Mouse (Mus musculus): ENCODE measurements around the gene Sec16a.

The Sec16a gene

DNA sequence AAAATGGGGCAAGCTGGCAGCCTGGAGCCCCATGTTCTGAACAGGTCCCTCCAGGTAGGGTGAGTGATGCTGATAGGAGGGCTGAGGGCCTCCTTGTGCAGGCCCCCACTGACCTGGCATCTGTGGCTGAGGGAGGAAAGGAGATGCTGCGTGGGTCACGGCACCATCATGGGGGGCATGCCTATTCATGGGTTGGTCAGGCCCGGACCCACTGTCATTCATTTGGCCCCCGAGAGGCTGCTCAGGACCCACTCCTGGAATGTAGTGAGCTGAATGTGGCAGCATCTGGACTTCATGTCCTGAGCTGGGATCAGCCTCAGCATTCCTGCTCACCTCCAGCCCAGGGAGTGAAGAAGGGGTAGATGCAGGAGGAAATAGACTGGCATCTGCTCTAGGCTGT is 3.8 kb downstream of the Sec16a start:
- no peak for DNase-seq (ENCODE audit: extremely low read depth, low read depth, low spot score)

DNA sequence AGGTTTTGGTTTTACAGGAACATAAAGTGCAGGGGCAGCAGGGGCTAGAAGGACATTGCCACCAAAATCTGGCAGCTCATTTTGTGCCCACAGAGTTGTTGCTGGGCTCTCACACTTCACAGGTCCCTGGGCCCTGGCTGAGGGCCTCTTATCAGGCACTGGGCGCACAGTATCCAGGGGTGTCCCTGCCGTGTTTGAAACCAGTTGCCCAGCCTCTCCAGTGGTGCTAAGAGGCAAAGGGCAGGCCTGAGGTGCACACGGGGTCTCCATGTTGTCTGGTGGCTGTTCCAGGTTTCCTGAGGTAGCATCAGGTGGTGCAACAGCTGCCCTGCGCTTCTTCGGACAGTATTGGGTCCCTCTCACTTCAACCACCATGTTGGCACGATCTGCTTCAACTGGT is 5.3 kb downstream of the Sec16a start:
- no peak for DNase-seq (ENCODE audit: extremely low read depth, low read depth, low spot score)

DNA sequence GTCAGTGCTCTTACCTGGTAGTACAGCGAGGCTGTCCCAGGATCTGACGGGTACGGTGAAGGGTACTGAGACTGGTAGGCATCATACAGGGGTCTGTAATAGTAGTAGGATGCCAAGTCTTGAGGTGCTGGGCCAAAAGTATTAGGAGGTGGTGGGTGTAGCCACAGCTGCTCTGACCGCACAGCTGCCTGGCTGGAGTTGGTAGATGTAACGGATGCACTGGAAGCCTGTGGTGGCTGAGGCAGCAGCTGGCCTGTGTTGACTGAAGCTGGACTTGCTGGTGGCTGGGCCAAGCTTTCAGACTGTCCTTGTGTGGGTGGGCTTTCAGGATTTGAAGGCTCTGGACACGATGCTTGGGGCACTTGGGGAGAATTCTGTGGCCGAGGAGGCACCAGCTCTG is 6.6 kb downstream of the Sec16a start:
- no peak for DNase-seq (ENCODE audit: extremely low read depth, low read depth, low spot score)

DNA sequence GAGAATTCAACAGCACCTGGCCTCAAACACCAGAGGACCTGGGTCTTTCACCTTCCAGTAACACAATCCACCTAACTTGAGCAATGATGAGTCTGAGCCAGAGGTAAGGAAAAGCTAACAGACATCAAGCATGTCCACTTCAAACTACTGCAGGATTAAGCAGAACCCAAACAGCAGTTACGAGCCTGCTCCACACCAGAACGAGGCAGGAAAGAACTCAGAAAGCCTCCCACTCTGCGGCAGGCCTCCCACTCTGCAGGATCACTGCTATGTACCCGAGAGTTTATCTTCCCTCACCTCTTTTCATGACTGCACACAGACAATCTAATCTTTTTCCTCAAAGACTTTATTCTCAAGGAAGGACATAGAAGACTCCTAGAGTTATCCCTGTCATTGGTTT is 7.8 kb downstream of the Sec16a start:
- DNase-seq (ENCODE audit: extremely low read depth, low read depth, low spot score) = no peak

DNA sequence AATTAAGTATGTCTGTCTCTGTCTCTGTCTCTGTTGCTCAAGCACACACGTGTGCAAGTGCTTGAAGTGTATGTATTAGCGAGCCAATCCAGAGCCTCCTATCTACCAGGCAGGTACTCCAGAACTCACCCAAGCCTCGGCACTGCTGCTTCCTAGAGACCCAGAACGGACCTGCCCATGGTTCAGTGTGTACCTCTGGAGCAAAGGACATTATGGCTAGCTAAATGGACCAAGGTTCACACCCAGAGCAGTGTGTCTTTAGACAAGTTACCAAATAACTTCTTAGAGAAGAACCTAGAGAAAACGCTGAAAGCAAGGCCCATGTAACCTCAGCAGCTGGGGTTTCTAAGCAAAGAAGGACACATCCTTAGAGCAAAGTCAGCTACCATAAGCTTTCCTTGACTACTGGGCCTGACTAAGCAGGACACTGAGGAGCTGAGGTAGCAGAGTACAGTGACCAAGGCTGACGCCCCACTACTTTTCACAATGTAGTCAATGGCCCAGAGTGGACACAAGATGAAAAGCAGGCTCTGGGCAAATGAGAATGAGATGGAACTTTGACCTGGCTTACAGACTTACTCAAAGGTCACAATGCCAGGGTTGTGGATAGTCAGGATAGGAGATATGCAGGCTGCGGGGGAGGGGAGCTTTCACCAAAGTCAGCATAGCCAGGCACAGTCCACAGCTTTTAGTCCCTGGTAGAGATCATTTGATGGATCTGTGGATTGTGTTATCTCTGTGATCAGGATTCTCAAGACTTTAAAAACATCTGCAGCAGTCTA is 10.0 kb downstream of the Sec16a start:
- no peak for DNase-seq (ENCODE audit: extremely low read depth, low read depth, low spot score)

DNA sequence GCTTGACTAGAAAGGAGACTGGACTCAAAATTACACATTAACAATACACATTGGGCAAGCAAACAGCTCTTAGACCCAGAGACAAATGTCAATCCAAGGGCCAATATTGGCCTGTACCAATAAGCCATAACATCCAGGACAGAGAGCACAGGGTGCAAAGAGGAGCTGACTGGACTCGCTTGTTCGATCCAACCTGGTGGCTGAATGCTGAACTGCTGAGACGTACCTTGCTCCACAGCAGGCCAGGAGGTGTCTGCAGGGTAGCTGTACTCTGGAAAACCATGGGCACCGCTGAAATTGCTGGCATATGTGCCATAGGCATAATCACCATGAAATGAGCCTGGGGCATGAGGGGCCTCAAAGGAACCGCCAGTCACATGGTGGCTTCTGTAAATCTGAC is 15.2 kb downstream of the Sec16a start:
- DNase-seq (ENCODE audit: extremely low read depth, low read depth, low spot score) = no peak

DNA sequence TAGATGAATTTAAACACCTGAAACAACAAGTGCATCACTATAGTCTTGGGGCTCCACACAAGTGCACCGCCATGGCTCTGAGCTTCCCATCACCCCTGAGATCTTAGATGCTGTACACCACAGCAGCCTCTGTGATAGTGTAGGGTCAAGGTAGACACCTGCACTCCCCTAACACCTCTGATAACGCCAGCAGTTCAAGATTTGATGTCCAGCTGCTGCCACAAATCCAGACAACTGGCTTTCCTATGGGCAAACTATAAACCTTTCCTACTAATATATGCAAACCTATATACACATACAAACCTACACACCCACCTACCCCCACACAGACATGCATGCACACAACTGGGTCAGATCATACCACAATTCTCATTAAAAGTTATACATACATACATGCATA is 20.5 kb downstream of the Sec16a start:
- DNase-seq (ENCODE audit: extremely low read depth, low read depth, low spot score) = no peak

DNA sequence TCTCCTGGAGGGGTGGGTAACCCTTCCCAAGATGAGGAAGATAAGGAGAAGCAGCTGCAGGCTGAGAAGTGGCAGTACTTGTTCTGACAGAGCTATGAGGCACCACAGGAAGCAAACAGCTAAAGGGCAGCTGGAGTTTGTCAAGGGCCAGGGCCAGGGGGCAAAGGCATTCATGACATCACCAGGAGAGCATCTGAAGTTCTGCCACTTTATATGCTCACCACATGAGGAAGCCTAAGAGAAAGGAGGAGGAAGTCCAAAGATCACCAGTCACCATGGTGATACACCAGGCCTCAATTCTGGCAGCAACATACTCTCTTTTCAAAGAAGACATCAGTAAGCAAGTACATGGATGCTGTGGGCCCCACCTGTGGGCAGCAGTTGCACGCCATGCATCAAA is 21.9 kb downstream of the Sec16a start:
- no peak for DNase-seq (ENCODE audit: extremely low read depth, low read depth, low spot score)

DNA sequence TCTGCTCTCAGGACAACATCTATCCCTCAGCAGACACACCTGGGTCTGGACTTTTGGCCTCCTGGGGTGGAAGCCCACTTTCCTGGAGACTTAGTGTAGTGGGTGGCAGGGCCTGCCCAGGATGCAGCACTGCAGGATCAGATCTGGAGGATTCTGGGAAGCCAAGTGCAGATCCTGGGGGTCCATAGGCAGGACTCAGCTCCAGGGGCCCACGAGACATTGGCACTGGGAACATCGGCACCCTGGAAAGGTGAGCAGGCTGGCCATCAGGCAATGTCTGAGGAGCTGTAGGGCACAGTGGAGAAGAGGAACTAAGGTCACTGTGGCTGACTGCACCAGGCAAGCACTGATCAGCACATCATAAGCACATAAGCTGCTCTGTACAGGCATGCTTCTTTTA is 23.0 kb downstream of the Sec16a start:
- no peak for DNase-seq (ENCODE audit: extremely low read depth, low read depth, low spot score)

DNA sequence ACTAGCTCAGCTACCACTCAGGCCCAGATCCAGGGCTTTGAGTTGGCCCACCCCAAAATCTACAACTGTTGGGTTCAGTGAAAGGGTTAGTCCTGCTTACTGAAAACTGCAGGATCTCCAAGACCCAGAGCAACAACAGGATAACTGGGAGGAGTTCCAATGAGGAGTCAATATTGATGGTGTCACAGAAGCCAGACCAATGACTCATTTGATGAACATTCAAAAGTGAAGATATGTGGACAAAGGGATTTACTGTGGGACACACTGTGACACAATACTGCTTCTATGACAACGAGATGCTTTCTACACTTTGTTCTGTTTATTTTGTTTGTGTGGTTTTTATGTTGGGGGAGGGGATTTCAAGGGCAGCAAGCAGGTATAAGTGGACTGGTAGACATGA is 26.9 kb downstream of the Sec16a start:
- no peak for DNase-seq (ENCODE audit: extremely low read depth, low read depth, low spot score)

DNA sequence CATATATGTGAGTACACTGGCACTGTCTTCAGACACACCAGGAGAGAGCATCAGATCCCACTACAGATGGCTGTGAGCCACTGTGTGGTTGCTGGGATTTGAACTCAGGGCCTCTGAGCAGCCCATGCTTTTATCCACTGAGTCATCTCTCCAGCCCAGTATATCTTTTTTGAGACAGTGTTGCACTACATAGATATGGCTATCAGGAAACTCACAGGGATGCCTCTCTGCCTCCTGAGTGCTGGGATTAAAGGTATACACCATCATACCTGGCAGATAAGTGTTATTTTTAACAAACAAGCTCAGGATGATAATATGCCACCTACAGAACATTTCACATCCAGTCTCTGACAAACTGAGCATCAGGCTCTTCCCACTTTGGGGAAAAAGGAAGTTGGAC is 27.9 kb downstream of the Sec16a start:
- no peak for DNase-seq (ENCODE audit: extremely low read depth, low read depth, low spot score)

DNA sequence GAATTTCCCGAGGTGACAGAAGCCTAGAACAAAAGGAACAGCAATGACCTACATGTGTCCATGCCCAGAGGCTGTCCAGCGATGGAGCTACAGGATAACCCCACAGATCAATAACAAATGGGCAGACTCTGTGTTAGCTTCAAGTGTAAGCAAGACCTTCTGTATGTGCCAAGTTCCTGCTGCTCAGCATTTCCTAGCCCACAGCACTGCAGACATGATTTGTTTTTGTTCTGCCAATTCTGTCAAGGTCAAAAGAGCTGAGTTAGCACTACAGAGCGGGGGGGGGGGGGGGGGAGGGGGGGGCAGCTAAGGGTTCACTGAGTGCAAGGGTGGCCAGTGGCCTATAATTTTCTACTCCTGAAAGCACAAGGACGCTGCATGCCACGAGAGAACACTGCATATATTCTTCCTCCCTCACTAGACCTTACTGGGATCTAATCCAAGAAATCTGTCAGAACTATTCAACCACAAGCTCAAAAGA is 34.0 kb downstream of the Sec16a start:
- DNase-seq (ENCODE audit: extremely low read depth, low read depth, low spot score) = peak; percentile 67

DNA sequence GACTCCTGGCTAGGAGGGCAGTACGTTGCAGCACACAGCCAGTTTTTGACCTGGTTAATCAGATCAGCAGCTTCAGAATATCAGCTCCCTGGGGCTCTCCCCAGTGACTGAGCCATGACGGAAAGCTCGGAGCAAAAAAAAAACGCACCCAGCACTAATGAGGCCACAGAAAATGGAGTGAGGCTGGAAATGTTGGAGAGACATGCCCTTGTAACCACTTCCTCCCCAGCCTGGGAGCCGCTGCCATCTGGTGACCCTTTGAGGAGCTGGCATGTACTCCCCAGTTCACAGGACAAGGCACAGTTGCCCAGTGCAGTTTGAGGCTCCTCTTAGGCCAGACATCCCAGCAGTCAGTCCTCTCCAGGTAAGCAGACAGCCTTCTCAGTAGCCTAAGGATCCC is 34.9 kb downstream of the Sec16a start:
- no peak for DNase-seq (ENCODE audit: extremely low read depth, low read depth, low spot score)

DNA sequence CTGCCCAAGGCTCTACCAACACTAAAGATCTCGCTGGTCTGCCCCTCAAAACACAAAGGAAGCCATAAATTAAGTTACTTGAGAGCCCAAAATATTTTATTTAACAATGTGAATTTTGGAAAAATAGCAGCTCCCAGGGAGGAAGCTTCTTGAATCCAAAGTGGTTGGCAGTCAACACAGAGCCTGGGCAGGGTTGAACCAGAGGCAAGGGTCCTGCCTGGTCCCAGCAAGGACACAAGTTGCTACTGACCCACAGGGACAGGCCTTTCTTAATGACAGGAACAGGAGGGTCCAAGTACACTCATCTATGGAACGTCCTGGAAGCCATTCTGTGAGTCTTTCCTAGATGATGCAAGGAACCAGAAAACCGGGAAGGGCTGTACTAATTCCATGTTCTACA is 35.7 kb downstream of the Sec16a start:
- no peak for DNase-seq (ENCODE audit: extremely low read depth, low read depth, low spot score)

DNA sequence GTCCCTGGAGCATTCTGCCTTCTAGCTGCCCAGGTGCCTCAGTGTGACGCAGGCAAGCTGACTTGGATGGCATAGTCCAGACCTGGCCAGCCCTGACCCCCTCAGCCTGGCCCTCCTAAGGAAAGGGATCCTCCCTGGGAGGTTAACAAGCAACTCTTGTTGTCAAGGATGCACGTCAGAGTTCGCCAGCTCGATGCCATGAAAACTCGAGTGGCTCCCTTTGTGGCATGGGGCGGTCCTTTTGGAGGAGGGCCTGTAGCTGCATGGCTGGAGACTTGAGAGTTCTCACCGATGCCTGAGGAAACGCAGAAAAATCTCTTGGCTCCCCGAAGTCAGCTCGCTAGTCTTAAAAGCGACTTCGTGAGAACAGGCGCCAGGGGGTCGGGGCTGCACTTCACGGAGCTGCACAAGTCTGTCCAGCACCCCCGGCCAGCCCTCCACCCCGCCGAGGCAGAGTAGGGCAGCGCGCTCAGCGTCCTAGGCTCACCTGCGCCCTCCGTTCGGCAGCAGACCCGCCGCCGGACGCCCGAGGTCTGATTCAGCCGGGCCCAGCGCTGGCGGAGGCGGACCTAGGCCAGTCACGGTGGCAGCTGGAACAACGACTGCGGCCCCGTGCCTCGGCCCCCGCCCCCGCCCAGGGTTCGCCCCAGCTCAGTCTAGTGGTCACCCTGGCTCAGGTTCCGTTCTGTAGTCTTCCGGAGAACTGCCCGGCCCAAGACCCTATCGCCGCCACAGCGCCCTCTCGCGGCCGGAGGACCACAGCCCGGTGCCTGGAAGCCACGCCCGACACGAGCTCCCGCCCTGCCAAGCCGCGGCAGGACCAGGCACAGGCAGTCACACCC is 36.3 kb downstream of the Sec16a start, which contains the start of gene Inpp5e:
Inpp5e (minus strand) TSS at position 689 of the 842 bp plus-strand sequence.
- DNase-seq (ENCODE audit: extremely low read depth, low read depth, low spot score) = no peak

DNA sequence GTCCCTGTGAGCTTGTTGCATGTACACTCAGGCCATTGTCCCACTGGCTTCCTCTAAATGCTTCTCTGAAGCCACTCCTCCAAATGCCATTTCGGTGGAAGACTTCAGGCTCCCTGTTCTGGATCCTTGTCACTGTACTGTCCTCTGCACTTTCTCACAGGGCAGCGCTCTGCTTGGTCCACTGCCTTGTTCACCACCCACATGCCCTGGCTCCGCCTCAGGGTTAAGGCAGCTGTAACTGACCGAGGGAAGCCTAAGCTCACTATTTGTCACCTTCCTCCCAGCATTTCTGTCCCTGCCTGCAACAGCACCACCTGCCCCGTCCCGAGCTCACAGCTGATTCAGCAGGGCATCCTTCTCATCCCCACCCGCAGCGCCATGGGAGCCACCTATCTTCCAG is 41.7 kb downstream of the Sec16a start:
- no peak for DNase-seq (ENCODE audit: extremely low read depth, low read depth, low spot score)

DNA sequence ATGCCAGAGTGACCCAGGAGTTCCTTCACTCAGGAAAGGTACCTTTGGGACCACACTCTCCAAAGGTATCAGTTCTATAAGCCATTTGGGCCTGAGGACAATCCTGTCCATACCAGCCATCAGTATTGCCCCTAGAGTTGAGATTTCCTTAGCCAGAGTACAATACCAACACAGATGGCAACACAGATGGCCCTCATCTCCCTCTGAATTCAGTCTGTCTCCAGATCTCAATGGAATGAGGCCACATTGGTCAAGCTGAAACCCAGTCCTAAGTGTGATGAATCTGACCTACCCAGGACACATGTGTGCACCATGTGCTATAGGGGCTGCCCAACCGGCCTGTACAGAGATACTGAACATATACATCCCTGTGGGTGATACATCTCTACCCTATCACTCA is 42.8 kb downstream of the Sec16a start:
- DNase-seq (ENCODE audit: extremely low read depth, low read depth, low spot score) = no peak

DNA sequence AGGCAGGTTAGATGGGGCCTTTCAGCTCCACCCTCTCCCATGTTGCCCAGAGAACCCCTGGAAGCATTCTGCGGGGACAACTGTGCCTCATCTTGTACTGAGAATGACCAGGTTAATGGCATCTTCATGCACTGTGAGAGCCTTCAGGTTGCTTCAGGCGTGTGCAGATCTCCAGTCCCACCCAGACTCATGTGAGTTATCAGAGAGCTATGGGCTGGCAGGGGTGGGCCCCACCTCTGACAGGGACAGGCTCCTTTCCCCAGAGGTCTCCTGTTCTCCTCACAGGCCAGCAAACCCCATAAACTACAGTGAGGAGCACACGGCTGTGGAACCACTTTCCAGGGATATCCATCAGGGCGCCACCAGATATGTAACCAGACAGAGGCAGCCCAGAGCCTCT is 44.0 kb downstream of the Sec16a start:
- no peak for DNase-seq (ENCODE audit: extremely low read depth, low read depth, low spot score)

DNA sequence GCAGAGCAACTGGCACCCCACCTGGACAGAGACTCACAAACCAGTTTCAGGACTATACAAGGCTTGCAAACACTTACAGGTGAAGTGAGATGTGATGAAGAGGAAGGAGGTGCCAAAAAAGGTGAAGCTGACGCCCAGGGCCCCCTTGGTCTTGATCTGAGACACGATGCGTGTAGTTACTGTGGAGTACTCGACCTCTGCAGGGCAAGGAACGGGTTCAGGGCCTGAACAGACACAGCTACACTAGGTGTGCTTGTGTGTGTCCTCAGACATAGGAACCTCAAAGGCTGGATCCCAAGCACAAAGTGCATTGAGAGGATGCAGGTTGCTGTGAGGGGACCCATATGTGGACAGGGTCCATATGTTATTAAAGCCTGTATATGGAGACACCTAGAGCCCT is 44.7 kb downstream of the Sec16a start:
- DNase-seq (ENCODE audit: extremely low read depth, low read depth, low spot score) = no peak

DNA sequence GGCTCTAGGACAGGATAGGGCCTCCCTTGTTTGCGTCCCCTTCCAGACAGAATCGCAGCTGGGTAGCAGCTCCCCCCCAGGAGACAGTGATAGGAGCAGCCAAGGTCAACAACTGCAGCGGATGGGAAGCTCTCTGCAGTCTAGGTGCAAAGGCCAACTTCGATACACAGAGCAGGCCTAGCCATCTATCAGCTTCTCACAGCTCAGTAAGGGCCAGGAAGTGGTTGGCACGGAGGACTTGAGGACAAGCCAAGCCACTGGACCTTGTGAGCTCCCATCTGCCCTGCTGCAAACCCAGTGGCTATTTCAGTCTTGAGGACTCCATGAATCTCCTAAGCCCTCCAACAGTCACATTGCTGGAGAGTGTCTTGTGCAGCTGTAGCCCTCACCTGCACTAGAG is 45.4 kb downstream of the Sec16a start:
- no peak for DNase-seq (ENCODE audit: extremely low read depth, low read depth, low spot score)

DNA sequence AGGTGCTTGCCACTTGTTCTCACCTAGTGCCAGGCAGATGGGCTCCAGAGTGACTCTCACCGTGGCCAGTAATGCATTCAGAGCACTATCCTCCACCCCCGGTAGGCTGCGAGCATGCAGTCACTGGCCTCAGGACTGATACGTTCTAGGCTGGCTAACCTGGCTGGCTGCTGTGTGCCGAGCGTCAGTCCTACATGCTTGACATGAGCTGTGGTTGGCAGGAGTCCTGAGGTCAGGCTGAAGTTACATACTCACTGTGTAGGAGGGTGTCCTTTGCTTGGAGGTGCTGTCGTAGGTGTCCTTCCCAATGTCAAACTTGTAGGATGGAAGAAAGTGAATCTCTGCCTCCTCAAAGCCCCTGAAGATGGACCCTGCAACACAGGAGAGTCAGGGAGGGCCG is 46.0 kb downstream of the Sec16a start:
- peak; percentile 66 for DNase-seq (ENCODE audit: extremely low read depth, low read depth, low spot score)

DNA sequence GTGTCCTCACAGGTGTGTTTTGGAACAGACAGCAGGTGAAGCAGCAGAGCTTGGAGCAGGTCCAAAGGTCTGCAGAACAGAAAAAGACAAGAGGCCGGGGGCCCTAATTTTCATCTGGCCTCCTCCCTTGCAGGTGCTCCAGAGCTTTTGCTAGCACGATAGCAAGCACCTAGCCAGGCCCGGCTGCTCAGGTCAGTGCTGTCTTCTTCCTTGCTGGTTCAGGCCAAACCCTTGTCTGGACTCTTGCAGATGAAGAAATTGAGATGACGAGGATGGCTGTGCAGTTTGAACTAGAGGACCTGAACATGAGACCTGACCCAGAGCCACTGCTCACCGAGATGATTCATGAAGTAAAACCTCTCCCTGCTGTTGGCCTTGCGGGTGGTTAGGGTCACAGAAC is 53.4 kb downstream of the Sec16a start:
- no peak for DNase-seq (ENCODE audit: extremely low read depth, low read depth, low spot score)

Measured in fat pad, adult 2 months (tissue).